Mouse (Mus musculus): Measurements from ENCODE around the gene Rpl19.

Gene Rpl19

GRCm38 (mm10) chr11:98026570-98027296 lies at the start of gene Rpl19:
Gene Rpl19 (plus strand): TSS chr11:98026710.
- peak; percentile 94 for DNase-seq (ENCODE audit: low read depth, low spot score)

GRCm38 (mm10) chr11:97977797-97978196 lies 48.7 kb upstream of the Rpl19 start:
- DNase-seq (ENCODE audit: low read depth, low spot score) = no peak

- no peak for DNase-seq (ENCODE audit: low read depth, low spot score)
Measured at GRCm38 (mm10) chr11:97978392-97978791, 48.1 kb upstream of the Rpl19 start.

- DNase-seq (ENCODE audit: low read depth, low spot score) = peak; percentile 81
Measured at GRCm38 (mm10) chr11:97979824-97980495, 46.5 kb upstream of the Rpl19 start.

- no peak for DNase-seq (ENCODE audit: low read depth, low spot score)
Measured at GRCm38 (mm10) chr11:97980531-97980966, 46.0 kb upstream of the Rpl19 start.

- no peak for DNase-seq (ENCODE audit: low read depth, low spot score)
Measured at GRCm38 (mm10) chr11:97982721-97983120, 43.8 kb upstream of the Rpl19 start.

- peak; percentile 86 for DNase-seq (ENCODE audit: low read depth, low spot score)
Measured at GRCm38 (mm10) chr11:97983506-97983905, 43.0 kb upstream of the Rpl19 start.

GRCm38 (mm10) chr11:97983983-97984382 lies 42.5 kb upstream of the Rpl19 start:
- peak; percentile 60 for DNase-seq (ENCODE audit: low read depth, low spot score)

GRCm38 (mm10) chr11:97985727-97986677 lies 40.5 kb upstream of the Rpl19 start, which contains the start of gene Plxdc1:
Gene Plxdc1 (minus strand): TSS chr11:97986444.
- no peak for DNase-seq (ENCODE audit: low read depth, low spot score)

GRCm38 (mm10) chr11:97986738-97987465 lies 39.6 kb upstream of the Rpl19 start:
- DNase-seq (ENCODE audit: low read depth, low spot score) = no peak

- peak; percentile 99 for DNase-seq (ENCODE audit: low read depth, low spot score)
Measured at GRCm38 (mm10) chr11:97987551-97988526, 38.7 kb upstream of the Rpl19 start.

GRCm38 (mm10) chr11:97988530-97989096 lies 37.9 kb upstream of the Rpl19 start:
- peak; percentile 92 for DNase-seq (ENCODE audit: low read depth, low spot score)

- peak; percentile 88 for DNase-seq (ENCODE audit: low read depth, low spot score)
Measured at GRCm38 (mm10) chr11:97994539-97995100, 31.9 kb upstream of the Rpl19 start.

- DNase-seq (ENCODE audit: low read depth, low spot score) = peak; percentile 75
Measured at GRCm38 (mm10) chr11:97995564-97996288, 30.8 kb upstream of the Rpl19 start, which contains the start of gene Arl5c. Gene Arl5c (minus strand): TSS chr11:97996181.

- DNase-seq (ENCODE audit: low read depth, low spot score) = no peak
Measured at GRCm38 (mm10) chr11:97996691-97997090, 29.8 kb upstream of the Rpl19 start.

GRCm38 (mm10) chr11:97997387-97997960 lies 29.0 kb upstream of the Rpl19 start:
- no peak for DNase-seq (ENCODE audit: low read depth, low spot score)

- DNase-seq (ENCODE audit: low read depth, low spot score) = no peak
Measured at GRCm38 (mm10) chr11:97998074-97998793, 28.3 kb upstream of the Rpl19 start.

All from ES-CJ7 (cell line).